Mouse (Mus musculus): Measurements from ENCODE around the gene Ank2. TPM values are rescaled to one million over a fixed set of nuclear protein-coding genes. Genes with fewer than 3 reads are reported as not detected.

Gene Ank2
- total RNA-seq, 2 experiments from 2014 or later = 38.6 to 42.5 TPM

GRCm38 (mm10) chr3:127019109-127019508 is 480.0 kb downstream of the Ank2 start:
- no peak for DNase-seq

GRCm38 (mm10) chr3:127017523-127017922 is 481.6 kb downstream of the Ank2 start:
- DNase-seq = no peak

DNA sequence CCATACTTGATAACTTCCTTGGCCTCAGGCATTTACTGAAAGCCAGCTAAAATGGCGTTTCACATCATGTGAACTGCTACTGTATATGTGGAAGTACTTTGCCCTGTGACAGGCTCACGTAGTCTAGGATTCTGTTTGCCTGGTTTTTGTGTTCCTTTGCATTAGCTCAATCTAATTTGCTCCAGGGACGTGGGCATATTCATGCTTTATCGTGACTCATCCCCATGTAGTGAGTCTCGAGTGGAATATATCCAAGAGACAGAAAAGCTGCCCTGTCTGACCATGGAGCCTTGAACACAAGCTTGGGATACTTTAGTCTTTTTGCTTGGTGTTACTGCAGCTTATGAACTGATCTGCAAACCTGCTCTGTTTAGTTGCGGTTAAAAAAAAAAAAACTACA is 483.6 kb downstream of the Ank2 start:
- no peak for DNase-seq

DNA sequence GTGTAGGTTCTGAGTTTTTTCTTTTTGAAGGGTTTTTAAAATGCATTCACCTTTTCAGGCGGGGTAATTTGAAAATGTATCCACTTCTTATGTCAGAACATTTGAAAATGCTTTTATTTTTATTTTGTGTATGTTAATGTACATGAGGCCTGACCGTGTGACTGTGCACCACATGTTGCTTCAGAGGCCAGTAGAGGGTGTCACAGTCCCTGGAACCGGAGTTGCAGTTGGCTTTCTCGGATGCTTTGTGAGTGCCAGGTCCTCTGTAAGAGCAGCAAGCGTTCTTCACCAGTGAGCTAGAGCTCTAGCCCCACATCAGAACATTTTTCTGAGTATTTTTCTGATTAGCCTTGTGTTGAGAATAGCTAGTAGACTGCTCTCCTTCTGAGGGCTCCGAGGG is 484.0 kb downstream of the Ank2 start:
- no peak for DNase-seq

GRCm38 (mm10) chr3:127013976-127014375 is 485.2 kb downstream of the Ank2 start:
- DNase-seq = no peak

- peak; percentile 17 to 54 for DNase-seq
These were observed 486.6 kb downstream of the Ank2 start for GRCm38 (mm10) chr3:127012525-127012924.

- no peak for DNase-seq
These were observed 493.1 kb downstream of the Ank2 start for GRCm38 (mm10) chr3:127005898-127006673.

DNA sequence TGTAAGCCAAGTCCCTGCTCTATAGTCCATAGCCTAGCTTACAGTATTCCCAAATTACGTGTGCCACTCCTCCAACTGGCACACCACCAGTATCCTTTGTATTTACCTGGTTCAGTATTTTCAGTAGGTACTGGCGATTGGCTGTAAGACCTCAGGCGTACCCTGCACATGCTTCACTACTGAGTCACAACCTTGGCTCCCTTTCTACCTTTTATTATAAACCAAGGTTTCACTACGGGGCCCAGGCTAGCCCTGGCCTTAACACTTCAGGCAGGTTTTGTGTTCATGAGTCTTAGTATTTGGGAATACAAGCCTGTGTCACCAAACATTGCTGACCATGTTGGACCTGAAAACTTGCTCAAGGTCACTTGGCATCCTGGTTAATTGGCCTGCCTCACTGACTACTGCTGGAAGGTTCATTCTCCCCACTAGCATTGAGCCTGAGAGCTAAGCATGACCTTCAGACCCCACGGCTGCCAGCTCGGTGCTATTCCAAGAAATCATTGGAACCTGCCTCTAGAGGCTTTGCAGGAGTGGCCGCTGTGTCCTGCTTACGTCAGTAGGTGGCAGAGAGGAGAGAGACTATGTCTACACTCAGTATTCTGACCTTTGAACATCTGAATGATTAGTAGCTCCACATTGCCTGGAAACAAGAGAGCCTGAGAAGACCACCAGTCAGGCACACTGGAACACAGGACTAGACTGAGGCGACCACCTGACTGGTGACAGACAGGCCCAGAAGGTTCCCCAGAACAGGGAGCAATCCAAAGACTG is 494.1 kb downstream of the Ank2 start:
- DNase-seq = peak; percentile 9 to 50

GRCm38 (mm10) chr3:127003946-127004345 is 495.2 kb downstream of the Ank2 start:
- no peak for DNase-seq

GRCm38 (mm10) chr3:126998742-126999112 is 500.4 kb downstream of the Ank2 start:
- no peak for DNase-seq

DNA sequence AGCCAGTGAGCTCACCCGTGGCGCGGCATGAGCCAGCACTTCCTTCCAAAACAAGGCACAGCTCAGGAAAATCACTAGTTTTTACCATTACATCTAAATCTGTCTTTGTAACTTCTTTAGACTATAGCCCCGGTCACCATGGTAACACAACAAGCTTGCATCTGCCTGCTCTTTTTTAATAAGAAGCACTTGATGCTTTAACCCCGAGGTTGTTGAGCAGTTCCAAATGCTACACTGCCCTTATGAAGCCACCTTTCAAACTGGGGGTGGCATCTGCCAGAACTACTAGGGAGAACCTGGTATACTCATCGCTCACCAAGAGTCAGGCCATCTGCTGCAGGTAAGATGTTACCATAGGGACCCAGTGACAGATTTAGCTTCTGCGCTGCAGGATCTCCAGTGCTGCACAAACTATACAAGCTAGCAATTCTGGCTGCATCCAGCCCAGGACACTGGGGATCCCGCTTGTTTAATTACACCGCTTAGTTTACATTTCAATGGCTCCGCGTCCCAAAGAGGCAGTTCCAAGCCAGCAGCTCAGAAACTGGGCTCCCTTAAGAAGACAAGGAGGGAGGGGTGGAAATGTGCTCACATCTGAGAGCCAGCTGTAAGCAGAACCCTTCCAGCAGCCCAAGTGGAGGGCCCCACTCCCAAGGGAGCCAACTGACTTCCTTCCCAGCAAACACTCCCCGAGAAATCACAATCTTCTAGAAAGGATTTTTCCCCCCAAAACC is 501.0 kb downstream of the Ank2 start:
- DNase-seq = no peak

GRCm38 (mm10) chr3:126997391-126998007 is 501.7 kb downstream of the Ank2 start:
- no peak for DNase-seq

- DNase-seq = no peak
These were observed 502.4 kb downstream of the Ank2 start for GRCm38 (mm10) chr3:126996721-126997120.

GRCm38 (mm10) chr3:126995970-126996369 is 503.2 kb downstream of the Ank2 start:
- DNase-seq = peak in 1 of 2 experiments; percentile 42

DNA sequence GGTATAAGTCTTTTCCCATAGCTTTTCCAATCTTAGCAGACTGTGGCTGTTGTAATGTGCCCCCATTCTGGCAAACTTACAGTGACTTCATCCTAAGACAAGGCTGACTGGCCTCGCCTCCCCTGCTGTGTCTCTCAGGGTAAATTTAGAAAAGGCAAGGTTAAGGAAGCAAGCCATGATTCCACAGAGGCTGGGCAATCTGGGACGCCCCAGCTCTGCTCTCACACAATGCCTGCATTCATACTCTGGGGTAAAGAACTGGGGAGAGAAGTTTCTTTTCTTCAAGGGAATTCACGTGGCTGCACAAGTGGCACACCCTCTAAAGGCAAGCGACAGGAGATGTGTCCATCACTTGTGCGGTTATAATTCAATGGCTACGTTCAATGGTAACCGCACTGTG is 505.0 kb downstream of the Ank2 start:
- no peak for DNase-seq

DNA sequence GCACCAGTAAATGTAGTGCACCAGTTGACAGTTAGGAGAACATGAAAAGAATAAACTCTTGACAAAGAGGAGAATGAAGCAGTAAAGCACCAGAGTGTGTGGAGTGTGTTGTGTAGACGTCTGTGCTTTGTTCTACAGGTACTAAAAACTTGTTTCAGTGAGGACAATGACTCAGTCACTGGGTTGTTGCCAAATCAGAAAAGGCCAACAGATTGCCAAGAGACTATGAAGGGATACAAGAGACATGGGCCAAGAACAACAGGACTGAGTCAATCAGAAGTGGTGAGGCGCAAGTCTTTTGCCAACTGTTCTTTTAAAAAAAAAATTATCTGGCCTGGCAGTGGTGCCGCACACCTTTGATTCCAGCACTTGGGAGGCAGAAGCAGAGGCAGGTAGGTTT is 509.2 kb downstream of the Ank2 start:
- peak; percentile 66 to 71 for DNase-seq

- no peak for DNase-seq
These were observed 512.5 kb downstream of the Ank2 start for GRCm38 (mm10) chr3:126986687-126987086.

DNA sequence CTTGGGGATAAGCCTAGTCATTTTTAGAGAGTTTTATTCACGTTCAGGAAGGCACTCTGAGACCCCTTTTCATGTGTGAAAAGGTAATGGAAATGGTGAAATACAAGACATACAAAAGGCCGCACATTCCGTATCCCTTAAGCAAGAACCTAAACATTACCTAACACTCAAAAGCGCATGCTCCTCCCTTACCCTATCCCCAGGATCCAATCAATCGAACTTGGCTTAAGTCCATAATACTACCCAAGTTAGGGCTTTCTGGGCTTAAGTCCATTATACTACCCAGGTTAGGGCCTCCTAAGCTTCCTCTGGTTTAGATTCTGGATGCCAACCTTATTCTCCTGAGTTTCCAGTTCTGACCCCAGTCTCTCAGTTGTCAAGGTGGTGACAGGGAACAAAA is 516.3 kb downstream of the Ank2 start:
- no peak for DNase-seq

DNA sequence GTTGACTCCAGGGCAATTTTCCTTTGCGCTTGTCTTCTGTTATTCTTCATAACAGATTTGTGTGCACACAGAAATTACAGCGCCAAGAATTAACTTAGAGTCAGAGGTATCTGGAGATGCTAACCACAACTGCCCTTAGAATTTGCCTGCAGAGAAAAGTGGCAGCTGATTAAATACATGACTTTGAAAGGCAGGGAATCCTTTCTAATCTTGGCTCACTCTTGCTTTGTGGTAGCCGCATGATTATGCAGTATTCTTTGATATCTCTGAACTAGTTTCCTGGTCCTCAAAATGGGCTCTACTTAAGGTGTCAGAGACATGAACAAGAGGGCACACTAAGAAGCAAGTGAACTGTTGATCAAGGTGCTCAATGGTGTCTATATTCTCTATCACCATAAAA is 518.0 kb downstream of the Ank2 start:
- DNase-seq = no peak

DNA sequence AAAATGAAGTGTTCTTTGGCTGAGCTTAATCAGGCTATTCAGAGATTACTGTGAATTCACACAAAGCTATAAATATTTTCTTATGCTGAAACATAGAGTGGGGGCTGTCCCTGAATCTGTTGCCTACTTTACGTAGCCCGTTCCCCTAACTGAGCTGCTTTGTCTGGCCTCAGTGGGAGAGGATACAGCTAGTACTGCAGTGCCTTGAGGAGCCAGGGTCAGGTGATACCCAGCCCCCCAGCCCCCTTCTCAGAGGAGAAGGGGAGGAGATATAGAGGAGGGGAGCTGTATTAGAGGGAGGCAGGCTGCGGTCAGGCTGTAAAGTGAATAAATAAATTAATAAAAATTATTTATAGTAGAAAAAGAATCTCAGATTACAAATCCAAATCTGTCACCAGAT is 519.5 kb downstream of the Ank2 start:
- no peak for DNase-seq

DNA sequence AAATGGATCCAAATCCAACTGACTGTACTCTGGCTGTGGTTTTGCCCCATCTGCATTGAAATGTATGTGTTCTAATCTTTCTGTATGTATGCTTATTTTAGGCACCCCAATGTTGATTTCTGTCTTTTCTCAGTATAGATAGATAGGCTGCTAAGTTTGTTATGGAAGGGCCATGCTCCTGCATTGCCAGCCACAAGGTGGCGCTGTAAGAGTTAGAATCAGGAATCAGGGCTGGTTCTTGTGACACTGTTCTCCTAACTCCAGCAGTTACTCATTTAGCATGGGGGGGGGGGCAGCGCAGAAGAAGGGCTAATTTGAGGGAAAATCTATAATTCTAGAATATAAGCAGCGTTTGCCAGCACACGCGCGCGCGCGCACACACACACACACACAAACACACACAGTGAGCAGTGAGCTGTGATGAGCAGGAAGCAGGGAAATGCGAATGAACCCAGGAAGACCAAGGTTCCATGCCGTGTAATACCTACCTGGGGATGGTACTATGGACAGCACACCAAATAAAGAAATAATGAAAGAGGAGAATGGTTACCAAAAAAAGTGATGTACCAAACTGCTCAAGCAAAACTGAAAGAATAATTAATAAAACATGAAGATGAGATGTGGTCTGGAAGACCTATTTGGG is 520.3 kb downstream of the Ank2 start:
- DNase-seq = peak; percentile 80

DNA sequence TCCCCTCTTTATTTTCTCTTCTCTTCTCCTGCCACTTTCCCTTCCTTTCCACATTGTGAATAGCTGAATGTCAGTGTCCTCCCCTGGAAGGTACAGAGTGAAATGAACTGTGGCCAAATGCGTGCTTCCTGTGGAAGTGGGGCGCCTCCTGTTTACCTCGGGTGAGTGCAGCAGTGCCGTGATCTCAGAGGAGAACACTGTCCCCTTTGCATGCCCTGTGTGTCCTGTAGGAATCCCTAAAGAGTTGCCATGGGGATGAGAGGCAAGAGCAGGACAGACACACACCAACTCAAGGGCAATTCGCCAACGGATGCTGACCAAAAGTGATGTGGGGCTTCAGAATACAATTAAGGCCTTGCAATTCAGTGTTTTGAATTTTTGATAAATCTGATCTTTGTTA is 521.8 kb downstream of the Ank2 start:
- DNase-seq = no peak

Data from adrenal gland, postnatal 36 days (tissue).